Mouse (Mus musculus) CH12.LX (cell line): ENCODE results near the gene Ttll8. TPM values are rescaled to one million over a fixed set of nuclear protein-coding genes. Genes with fewer than 3 reads are reported as not detected.
A peak's percentile ranks its signal among the peaks of the same experiment; 100 is the strongest.

Experiments used
- DNase-seq: peaks from one replicate; pipeline ENCODE4 v3.0.0-alpha.2; 2013; ENCODE audit errors: extremely low read depth
- H3K27ac ChIP-seq: 2 replicates; pipeline ENCODE4 v1.5.1; 2012; ENCODE audit warnings: low read depth, mild to moderate bottlenecking, control low read depth, moderate library complexity; ENCODE audit not compliant: insufficient read depth
- H3K27me3 ChIP-seq: replicated peaks from 2 replicates; pipeline ENCODE3; 2012; ENCODE audit warnings: inconsistent platforms
- H3K36me3 ChIP-seq, 2 experiments: replicated peaks in 1 of 2; 2 replicates each; pipeline versions ENCODE3 to v1.6.1; 2012; ENCODE audit warnings: inconsistent platforms in 1 of 2, low read length in 1 of 2, mild to moderate bottlenecking in 1 of 2, mixed read lengths in 1 of 2, moderate library complexity in 1 of 2; ENCODE audit not compliant: control insufficient read depth in 1 of 2, insufficient read depth in 1 of 2
- H3K4me1 ChIP-seq, 2 experiments: 2 replicates each; pipeline ENCODE4 v1.6.1; 2012; ENCODE audit warnings: inconsistent platforms in 1 of 2, moderate library complexity in 1 of 2; ENCODE audit not compliant: insufficient read depth in 2 of 2, control insufficient read depth in 1 of 2
- H3K4me2 ChIP-seq: 2 replicates; pipeline ENCODE4 v1.6.1; 2012; ENCODE audit warnings: low read depth, mild to moderate bottlenecking, control low read depth; ENCODE audit not compliant: poor library complexity, insufficient read depth, severe bottlenecking
- H3K4me3 ChIP-seq, 3 experiments: fragments of 150-350 bp in 1 of 3; sonication (generic) in 1 of 3; replicated peaks in 1 of 3; 2 replicates each; pipeline versions ENCODE3 to v1.5.1; 2011 to 2012; ENCODE audit warnings: low read depth in 2 of 3, low read length in 2 of 3, mild to moderate bottlenecking in 2 of 3, moderate library complexity in 2 of 3, control low read depth in 1 of 3, improper control_type of control experiment in 1 of 3, inconsistent platforms in 1 of 3, mixed read lengths in 1 of 3; ENCODE audit not compliant: poor library complexity in 1 of 3
- H3K79me2 ChIP-seq: replicated peaks from 2 replicates; pipeline ENCODE4 v1.6.1; 2012; ENCODE audit warnings: mild to moderate bottlenecking, moderate library complexity; ENCODE audit not compliant: control insufficient read depth, poor library complexity, insufficient read depth, severe bottlenecking; ENCODE audit errors: extremely low read depth
- H3K9ac ChIP-seq: 2 replicates; pipeline ENCODE4 v1.6.1; 2012; ENCODE audit warnings: low read depth, mild to moderate bottlenecking, control low read depth, moderate library complexity; ENCODE audit not compliant: insufficient read depth
- H3K9me3 ChIP-seq: replicated peaks from 2 replicates; pipeline ENCODE3; 2012; ENCODE audit warnings: low read length, inconsistent platforms, mixed read lengths
- BHLHE40 ChIP-seq: IDR thresholded peaks from 2 replicates; pipeline ENCODE4 v1.6.1; 2011; ENCODE audit warnings: mild to moderate bottlenecking, low read depth, low read length, improper control_type of control experiment
- CHD2 ChIP-seq: IDR thresholded peaks from 2 replicates; pipeline ENCODE4 v1.6.1; 2011; ENCODE audit warnings: low read length, improper control_type of control experiment
- E2F4 ChIP-seq: IDR thresholded peaks from 2 replicates; pipeline ENCODE4 v1.6.1; 2011; ENCODE audit warnings: low read depth, low read length, improper control_type of control experiment; ENCODE audit not compliant: insufficient replicate concordance
- ELF1 ChIP-seq: IDR thresholded peaks from 2 replicates; pipeline ENCODE4 v1.6.1; 2014; ENCODE audit warnings: low read depth, mild to moderate bottlenecking, inconsistent platforms, low read length, improper control_type of control experiment
- GABPA ChIP-seq: IDR thresholded peaks from 2 replicates; pipeline ENCODE4 v1.6.1; 2012; ENCODE audit warnings: low read depth, low read length, improper control_type of control experiment, inconsistent platforms; ENCODE audit not compliant: insufficient replicate concordance
- HCFC1 ChIP-seq: IDR thresholded peaks from 2 replicates; pipeline ENCODE4 v1.6.1; 2012; ENCODE audit warnings: low read depth, mild to moderate bottlenecking, inconsistent platforms, low read length, improper control_type of control experiment
- IRF4 ChIP-seq: IDR thresholded peaks from 2 replicates; pipeline ENCODE4 v1.6.1; 2014; ENCODE audit warnings: low read depth, mild to moderate bottlenecking, inconsistent platforms, low read length, improper control_type of control experiment
- JUN ChIP-seq: IDR thresholded peaks from 2 replicates; pipeline ENCODE4 v1.6.1; 2011; ENCODE audit warnings: low read depth, mild to moderate bottlenecking, low read length, improper control_type of control experiment, moderate library complexity; ENCODE audit not compliant: insufficient read depth
- JUND ChIP-seq: conservative IDR thresholded peaks from 2 replicates; pipeline ENCODE4 v1.6.1; 2011; ENCODE audit warnings: low read depth, low read length, improper control_type of control experiment
- KAT2A ChIP-seq: IDR thresholded peaks from 2 replicates; pipeline ENCODE4 v1.6.1; 2012; ENCODE audit warnings: low read length, improper control_type of control experiment, inconsistent platforms; ENCODE audit not compliant: insufficient replicate concordance
- MAX ChIP-seq: IDR thresholded peaks from 2 replicates; pipeline ENCODE4 v1.6.1; 2011; ENCODE audit warnings: low read length, improper control_type of control experiment
- MAZ ChIP-seq: IDR thresholded peaks from 2 replicates; pipeline ENCODE4 v1.6.1; 2012; ENCODE audit warnings: low read depth, mild to moderate bottlenecking, inconsistent platforms, low read length, improper control_type of control experiment, moderate library complexity
- MEF2A ChIP-seq: IDR thresholded peaks from 2 replicates; pipeline ENCODE4 v1.6.1; 2014; ENCODE audit warnings: low read depth, mild to moderate bottlenecking, inconsistent platforms, low read length, improper control_type of control experiment, borderline replicate concordance
- MXI1 ChIP-seq: IDR thresholded peaks from 2 replicates; pipeline ENCODE4 v1.6.1; 2011; ENCODE audit warnings: mild to moderate bottlenecking, low read depth, low read length, improper control_type of control experiment
- MYC ChIP-seq: IDR thresholded peaks from 2 replicates; pipeline ENCODE4 v1.6.1; 2011; ENCODE audit warnings: low read depth, mild to moderate bottlenecking, improper control_type of control experiment, low read length
- NELFE ChIP-seq: IDR thresholded peaks from 2 replicates; pipeline ENCODE4 v1.6.1; 2011; ENCODE audit warnings: low read depth, low read length, improper control_type of control experiment
- NRF1 ChIP-seq: IDR thresholded peaks from 2 replicates; pipeline ENCODE4 v1.6.1; 2014; ENCODE audit warnings: low read depth, mild to moderate bottlenecking, inconsistent platforms, low read length, improper control_type of control experiment, moderate library complexity
- PAX5 ChIP-seq: IDR thresholded peaks from 2 replicates; pipeline ENCODE4 v1.6.1; 2012; ENCODE audit warnings: low read length, inconsistent platforms, mixed read lengths
- POLR2A ChIP-seq: IDR thresholded peaks from 2 replicates; pipeline ENCODE4 v1.6.1; 2011; ENCODE audit warnings: low read depth, mild to moderate bottlenecking, improper control_type of control experiment, low read length
- POLR2AphosphoS2 ChIP-seq: IDR thresholded peaks from 2 replicates; pipeline ENCODE4 v1.6.1; 2011; ENCODE audit warnings: low read depth, low read length, improper control_type of control experiment
- RAD21 ChIP-seq: IDR thresholded peaks from 2 replicates; pipeline ENCODE4 v1.6.1; 2011; ENCODE audit warnings: low read depth, mild to moderate bottlenecking, low read length, improper control_type of control experiment, moderate library complexity
- RCOR1 ChIP-seq: conservative IDR thresholded peaks from 2 replicates; pipeline ENCODE4 v1.6.1; 2012; ENCODE audit warnings: low read depth, mild to moderate bottlenecking, inconsistent platforms, low read length, improper control_type of control experiment
- SIN3A ChIP-seq: IDR thresholded peaks from 2 replicates; pipeline ENCODE4 v1.6.1; 2012; ENCODE audit warnings: low read length, improper control_type of control experiment, inconsistent platforms
- SMC3 ChIP-seq: IDR thresholded peaks from 2 replicates; pipeline ENCODE4 v1.6.1; 2011; ENCODE audit warnings: low read depth, low read length, improper control_type of control experiment
- TBP ChIP-seq: conservative IDR thresholded peaks from 2 replicates; pipeline ENCODE4 v1.6.1; 2011; ENCODE audit warnings: low read depth, low read length, improper control_type of control experiment
- TCF12 ChIP-seq: IDR thresholded peaks from 2 replicates; pipeline ENCODE4 v1.6.1; 2014; ENCODE audit warnings: low read depth, mild to moderate bottlenecking, inconsistent platforms, low read length, improper control_type of control experiment
- UBTF ChIP-seq: IDR thresholded peaks from 2 replicates; pipeline ENCODE4 v1.6.1; 2012; ENCODE audit warnings: low read depth, mild to moderate bottlenecking, inconsistent platforms, low read length, improper control_type of control experiment, moderate library complexity
- USF1 ChIP-seq: IDR thresholded peaks from 2 replicates; pipeline ENCODE4 v1.6.1; 2014; ENCODE audit warnings: low read depth, mild to moderate bottlenecking, inconsistent platforms, low read length, improper control_type of control experiment
- USF2 ChIP-seq: conservative IDR thresholded peaks from 2 replicates; pipeline ENCODE4 v1.6.1; 2011; ENCODE audit warnings: low read depth, low read length, improper control_type of control experiment
- ZMIZ1 ChIP-seq: IDR thresholded peaks from 2 replicates; pipeline ENCODE4 v1.6.1; 2012; ENCODE audit warnings: low read depth, mild to moderate bottlenecking, inconsistent platforms, low read length, improper control_type of control experiment
- ZNF384 ChIP-seq: IDR thresholded peaks from 2 replicates; pipeline ENCODE4 v1.6.1; 2012; ENCODE audit warnings: low read depth, low read length, improper control_type of control experiment, inconsistent platforms
- dilution Hi-C: fragments of 300-500 bp; cut with MboI; formaldehyde crosslinking; loops from 2 replicates; pipeline ENCODE4 v1.14.3; 2020; ENCODE audit warnings: low sequenced_read_pairs; ENCODE audit not compliant: extremely low pct_unique_long_range_greater_than_20kb, extremely low pct_ligation_motif_present
- in situ Hi-C: fragments of 300-500 bp; cut with MboI; formaldehyde crosslinking; loops from 3 replicates; pipeline ENCODE4 v1.14.3; 2019; ENCODE audit warnings: low sequenced_read_pairs, low pct_ligation_motif_present, low pct_unique_long_range_greater_than_20kb, mixed read lengths
- polyA plus RNA-seq: library from polyadenylated mRNA; unstranded; fragments of >175 nt; gene quantifications from 2 replicates; pipeline ENCODE4 v1.2.1, GENCODE M21; 2012; ENCODE audit warnings: low read depth; ENCODE audit not compliant: insufficient read length
- total RNA-seq, 2 experiments: library from RNA; depleted of rRNA; stranded (reverse); fragments of 300-350 nt in 1 of 2; fragments of >200 nt in 1 of 2; gene quantifications; 2 replicates each; pipeline ENCODE4 v1.2.3; 2012 to 2014

Gene Ttll8
- total and polyA plus RNA-seq, 3 experiments: not detected

DNA sequence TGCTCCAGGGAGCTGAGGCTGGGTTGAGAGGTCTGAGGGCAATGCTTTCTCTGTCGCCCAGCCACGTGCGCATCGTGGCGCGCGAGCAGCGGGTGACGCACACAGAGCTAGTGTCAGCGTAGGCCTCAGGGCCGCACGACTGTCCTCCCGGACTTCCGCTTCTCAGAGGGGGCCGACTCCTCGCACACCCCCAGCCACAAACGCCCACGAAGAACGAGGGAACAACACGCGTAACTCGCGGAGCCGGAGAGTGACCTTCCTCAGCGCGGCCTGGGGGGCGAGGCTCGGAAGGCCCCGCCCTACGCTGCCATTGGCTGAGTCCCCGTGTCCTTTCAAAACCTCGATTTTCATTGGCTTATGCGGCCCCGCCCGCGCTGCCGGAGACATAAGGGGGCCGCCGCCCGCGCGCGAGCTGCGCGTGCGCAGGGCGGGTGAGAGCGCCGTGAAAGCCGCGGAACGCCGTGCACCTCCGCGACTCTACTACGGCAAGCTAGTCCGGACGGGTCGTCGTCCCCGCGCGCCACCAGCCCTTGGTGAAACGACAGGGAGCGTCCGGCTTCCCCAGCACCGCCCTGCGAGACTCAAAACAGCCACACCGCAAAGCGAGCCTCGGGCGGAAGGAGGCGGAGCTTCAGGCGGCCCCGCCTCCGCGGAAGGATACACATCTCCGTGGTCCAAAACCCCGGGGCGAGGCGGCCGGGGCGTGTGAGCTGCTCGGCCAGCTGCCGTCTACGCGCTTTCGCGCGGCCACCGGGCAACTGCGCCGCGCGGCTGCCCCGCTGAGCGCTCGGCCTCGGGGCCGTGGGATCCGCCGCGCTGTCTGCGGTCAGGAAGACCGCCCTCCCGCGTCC lies 92.2 kb downstream of the Ttll8 start, which contains the start of gene Pim3:
Gene Pim3 (plus strand): TSS at position 415 of the 851 bp plus-strand sequence.
- Histone ChIP-seq H3K27me3 (peaks cover 40% of the 10 kb centered on the region), H3K9me3 (peaks cover 2% of the 10 kb centered on the region)
- DNase-seq: peak; percentile 93
- TF ChIP-seq JUND (no peak), ZNF384 (no peak), USF2 (no peak), RAD21 (no peak), KAT2A (peak; percentile 89), RCOR1 (no peak), TBP (peak; percentile 77; the same call in 1 of the 2 replicates), SIN3A (peak; percentile 71; the same call in 1 of the 2 replicates), PAX5 (no peak), MXI1 (peak; percentile 94), CHD2 (no peak), BHLHE40 (peak; percentile 63), MAZ (peak; percentile 12; the same call in 1 of the 2 replicates), IRF4 (0 out of 2 replicates have a peak, but pooled peaks have one; percentile 14), MYC (peak; percentile 95), GABPA (no peak), POLR2A (peak; percentile 82), NRF1 (peak; percentile 98), POLR2AphosphoS2 (0 out of 2 replicates have a peak, but pooled peaks have one; percentile 37), TCF12 (peak; percentile 88), USF1 (no peak), SMC3 (no peak), JUN (no peak), ZMIZ1 (peak; percentile 84), UBTF (peak; percentile 89; the same call in 1 of the 2 replicates), NELFE (peak; percentile 84), E2F4 (no peak), MEF2A (no peak), HCFC1 (peak; percentile 58), MAX (peak; percentile 97), ELF1 (peak; percentile 52; the same call in 1 of the 2 replicates)
- TF ChIP-seq, all 38 proteins: peak for 18
- Histone ChIP-seq H3K36me3 (peaks cover 6 to 28% of the 10 kb centered on the region in 2 experiments), H3K27ac (peak within 1 kb of the TSS; percentile 70), H3K79me2 (0 out of 2 replicates have a peak, but pooled peaks cover 3% of the 10 kb centered on the region), H3K4me1 (peaks cover 12 to 26% of the 10 kb centered on the region in 2 experiments), H3K9ac (peak within 1 kb of the TSS; percentile 64), H3K4me3 (peak within 1 kb of the TSS; percentile 73 to 91 (median 76)), H3K4me2 (peak within 1 kb of the TSS; percentile 85)
- dilution Hi-C loops (no loop called here), in situ Hi-C loops (no loop called here)
